In the genomic region with DNA sequence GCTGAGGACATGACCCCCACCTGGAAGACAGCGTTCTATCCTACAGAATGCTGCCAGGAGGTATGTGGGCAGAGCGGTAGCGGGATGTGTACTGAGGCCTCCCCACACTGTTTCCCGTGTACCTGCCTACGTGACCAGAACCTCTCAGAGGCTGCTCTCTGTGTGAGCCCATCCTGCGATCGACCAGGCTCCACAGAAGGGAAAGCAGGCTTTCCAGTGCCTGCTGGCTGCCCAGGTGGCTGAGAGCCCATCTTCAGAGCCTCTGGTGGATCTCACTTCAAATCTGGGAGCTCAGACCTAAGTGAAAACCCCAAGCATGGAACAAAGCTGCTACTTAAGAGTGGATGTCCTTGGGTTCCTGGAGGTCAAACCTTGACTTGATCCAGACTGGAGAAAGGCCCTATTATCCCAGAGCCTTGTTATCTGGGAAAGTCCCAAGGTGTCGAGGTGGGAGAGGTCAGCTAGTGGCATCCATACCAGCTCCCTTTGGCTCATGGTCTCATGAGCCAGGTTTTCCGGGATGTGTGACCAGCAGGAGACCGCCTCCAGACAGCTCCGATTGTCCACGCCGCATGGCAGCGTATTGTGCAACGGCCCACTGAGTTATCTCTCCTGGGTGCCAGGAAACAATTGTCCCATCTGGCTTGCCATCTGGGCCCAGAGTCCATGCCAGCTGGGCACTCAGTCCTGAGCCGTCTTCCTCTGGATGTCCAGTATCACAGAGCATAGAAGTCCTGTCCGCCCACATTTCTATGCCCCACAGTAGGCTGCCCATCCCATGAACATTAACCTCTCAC, we compare ENCODE assay signal across 11 mouse cellular contexts.
A peak's percentile ranks its signal among the peaks of the same experiment; 100 is the strongest.
DNase-seq lines count a peak whose midpoint lies in the region; ATAC-seq lines count a peak whose summit lies in the region.
"Had no signal": no experiment of that assay in that cellular context is flagged by ENCODE, and none has a peak within 500 bp of the region (broad histone marks: within the 10 kb centered on the region; RNA-seq: fewer than 3 reads in every experiment).

No protein-coding gene starts in this region.

- H3K4me1 ChIP-seq in hindbrain, embryonic 16.5 days (ENCODE audit: control insufficient read depth, insufficient read depth, low read depth, low read length): no peaks in the 10 kb centered on the region
- H3K4me1 ChIP-seq: heart, embryonic 13.5 days; limb, embryonic 15.5 days had no signal

- no peaks in the 10 kb centered on the region for H3K9me3 ChIP-seq in hindbrain, embryonic 16.5 days (ENCODE audit: control insufficient read depth, low read length)
- H3K9me3 ChIP-seq: heart, embryonic 13.5 days; limb, embryonic 15.5 days had no signal

- peak; percentile 79 for ATAC-seq in hindbrain, embryonic 16.5 days

- no peak overlapping the region for H3K9ac ChIP-seq in hindbrain, embryonic 16.5 days (ENCODE audit: low read depth, low read length)
- H3K9ac ChIP-seq: heart, embryonic 13.5 days; limb, embryonic 15.5 days had no signal

- H3K4me3 ChIP-seq in hindbrain, embryonic 16.5 days (ENCODE audit: low read length): no peak overlapping the region
- H3K4me3 ChIP-seq: heart, embryonic 13.5 days; limb, embryonic 15.5 days had no signal

- H3K36me3 ChIP-seq in hindbrain, embryonic 16.5 days (ENCODE audit: control insufficient read depth, insufficient read depth, low read length): no peaks in the 10 kb centered on the region
- H3K36me3 ChIP-seq: heart, embryonic 13.5 days; limb, embryonic 15.5 days had no signal

- 57% methylated on average over 17 of the region's 17 CpGs for WGBS in hindbrain, embryonic 16.5 days

- peak; percentile 49 to 52 for DNase-seq in layer of hippocampus, adult 18-20 months (ENCODE audit: low spot score in 2 of 2)
- no peak for DNase-seq in layer of hippocampus, adult 9-10 months (ENCODE audit: low spot score)
- DNase-seq in cerebellum, adult 9-10 months: peak; percentile 88
- peak; percentile 60 for DNase-seq in right cerebral cortex, adult 18-20 months
- no peak for DNase-seq in thymus, adult 18-20 months
- no peak for DNase-seq in testis, postnatal 10 days (ENCODE audit: low spot score)
- no peak for DNase-seq in adrenal gland, postnatal 14 days
- DNase-seq: kidney, adult 8-10 months had no signal

- no peak overlapping the region for H3K4me2 ChIP-seq in hindbrain, embryonic 16.5 days (ENCODE audit: low read length)
- H3K4me2 ChIP-seq: heart, embryonic 13.5 days; limb, embryonic 15.5 days had no signal

- H3K27me3 ChIP-seq in hindbrain, embryonic 16.5 days (replicated peaks; ENCODE audit: control insufficient read depth, insufficient read depth, low read length): no peaks in the 10 kb centered on the region
- H3K27me3 ChIP-seq: heart, embryonic 13.5 days; limb, embryonic 15.5 days had no signal

- H3K27ac ChIP-seq in hindbrain, embryonic 16.5 days (ENCODE audit: low read depth, low read length): no peak overlapping the region
- H3K27ac ChIP-seq: heart, embryonic 13.5 days; limb, embryonic 15.5 days had no signal

Comparison
In these comparisons a context has a peak if more than half of its experiments do, and no peak if none do; other contexts are left out.
1. DNase-seq: peak in layer of hippocampus, adult 18-20 months (2 of 2), cerebellum, adult 9-10 months (single experiment) and right cerebral cortex, adult 18-20 months (single experiment); none in layer of hippocampus, adult 9-10 months (single experiment), thymus, adult 18-20 months (0 of 2), testis, postnatal 10 days (single experiment) and adrenal gland, postnatal 14 days (single experiment).